Mouse (Mus musculus) cerebellum, adult 2 months (tissue): ENCODE data around the gene Sytl2.

Experiments
- CTCF ChIP-seq: fragments of 200-500 bp; IDR thresholded peaks from 2 replicates; pipeline ENCODE4 v1.5.1; 2011; ENCODE audit warnings: low read depth, mild to moderate bottlenecking, control low read depth, low read length, moderate library complexity, borderline replicate concordance; ENCODE audit not compliant: insufficient read depth
- POLR2A ChIP-seq: fragments of 200-500 bp; IDR thresholded peaks from 2 replicates; pipeline ENCODE4 v1.6.1; 2011; ENCODE audit warnings: low read length, control low read depth, borderline replicate concordance; ENCODE audit not compliant: insufficient read depth

- no peak for TF ChIP-seq POLR2A
- TF ChIP-seq CTCF: no peak
Observed at GRCm38 (mm10) chr7:90457517-90457916, 155.5 kb downstream of the Sytl2 start.
